Mouse (Mus musculus) MEL (cell line): ENCODE data around the gene Mkks. TPM values are rescaled to one million over a fixed set of nuclear protein-coding genes. Genes with fewer than 3 reads are reported as not detected.
A peak's percentile ranks its signal among the peaks of the same experiment; 100 is the strongest.

Experiments used
- DNase-seq: peaks from one replicate; pipeline ENCODE4 v3.0.0; 2011; ENCODE audit warnings: low read depth, low spot score
- H3K27ac ChIP-seq: 2 replicates; pipeline ENCODE4 v1.5.1; 2012; ENCODE audit warnings: low read depth, mild to moderate bottlenecking, control low read depth, low read length, moderate library complexity; ENCODE audit not compliant: control insufficient read depth
- H3K27me3 ChIP-seq, 2 experiments: fragments of 150-350 bp in 1 of 2; sonication (generic) in 1 of 2; 2 replicates each; pipeline ENCODE4 v1.6.1; 2012; ENCODE audit warnings: low read length in 2 of 2, mild to moderate bottlenecking in 2 of 2, improper control_type of control experiment in 1 of 2, moderate library complexity in 1 of 2; ENCODE audit not compliant: insufficient read depth in 2 of 2, control insufficient read depth in 1 of 2
- H3K36me3 ChIP-seq, 2 experiments: 2 replicates each; pipeline ENCODE4 v1.6.1; 2012 to 2014; ENCODE audit warnings: low read length in 2 of 2, improper control_type of control experiment in 1 of 2, inconsistent platforms in 1 of 2, mild to moderate bottlenecking in 1 of 2; ENCODE audit not compliant: insufficient read depth in 2 of 2, control insufficient read depth in 1 of 2
- H3K4me1 ChIP-seq, 2 experiments: fragments of 150-350 bp in 1 of 2; sonication (generic) in 1 of 2; 2 replicates each; pipeline ENCODE4 v1.6.1; 2012; ENCODE audit warnings: low read length in 2 of 2, improper control_type of control experiment in 1 of 2, mild to moderate bottlenecking in 1 of 2; ENCODE audit not compliant: insufficient read depth in 2 of 2, control insufficient read depth in 1 of 2
- H3K4me3 ChIP-seq, 2 experiments: fragments of 150-350 bp in 1 of 2; sonication (generic) in 1 of 2; 2 replicates each; pipeline ENCODE4 v1.5.1; 2012; ENCODE audit warnings: low read depth in 2 of 2, low read length in 2 of 2, mild to moderate bottlenecking in 2 of 2, moderate library complexity in 2 of 2, control low read depth in 1 of 2, improper control_type of control experiment in 1 of 2; ENCODE audit not compliant: control insufficient read depth in 1 of 2, insufficient read depth in 1 of 2
- H3K79me2 ChIP-seq: 2 replicates; pipeline ENCODE4 v1.6.1; 2012; ENCODE audit warnings: mild to moderate bottlenecking, low read length, moderate library complexity; ENCODE audit not compliant: control insufficient read depth, poor library complexity, insufficient read depth
- H3K9ac ChIP-seq: 2 replicates; pipeline ENCODE4 v1.6.1; 2012; ENCODE audit warnings: low read depth, mild to moderate bottlenecking, control low read depth, low read length, moderate library complexity; ENCODE audit not compliant: control insufficient read depth, poor library complexity, severe bottlenecking
- H3K9me3 ChIP-seq: fragments of 150-350 bp; sonication (generic); replicated peaks from 2 replicates; pipeline ENCODE4 v1.6.1; 2012; ENCODE audit warnings: mild to moderate bottlenecking, low read length, improper control_type of control experiment, moderate library complexity; ENCODE audit not compliant: insufficient read depth
- BHLHE40 ChIP-seq: IDR thresholded peaks from 2 replicates; pipeline ENCODE4 v1.6.1; 2012; ENCODE audit warnings: low read depth, mild to moderate bottlenecking, inconsistent platforms, low read length, improper control_type of control experiment, borderline replicate concordance
- CHD1 ChIP-seq: IDR thresholded peaks from 2 replicates; pipeline ENCODE4 v1.6.1; 2012; ENCODE audit warnings: low read depth, mild to moderate bottlenecking, inconsistent platforms, low read length, improper control_type of control experiment
- CHD2 ChIP-seq: IDR thresholded peaks from 2 replicates; pipeline ENCODE4 v1.6.1; 2011; ENCODE audit warnings: low read length, improper control_type of control experiment
- CTCF ChIP-seq, 3 experiments: IDR thresholded peaks in 2 of 3; conservative IDR thresholded peaks in 1 of 3; 2 replicates each; pipeline ENCODE4 v1.5.1; 2011 to 2012; ENCODE audit warnings: low read length in 3 of 3, low read depth in 2 of 3, mild to moderate bottlenecking in 2 of 3, improper control_type of control experiment in 1 of 3, inconsistent platforms in 1 of 3, mixed read lengths in 1 of 3, moderate library complexity in 1 of 3; ENCODE audit not compliant: control insufficient read depth in 1 of 3, insufficient read depth in 1 of 3, poor library complexity in 1 of 3, severe bottlenecking in 1 of 3
- E2F4 ChIP-seq: IDR thresholded peaks from 2 replicates; pipeline ENCODE4 v1.6.1; 2011; ENCODE audit warnings: low read depth, low read length, improper control_type of control experiment, borderline replicate concordance
- EP300 ChIP-seq, 2 experiments: IDR thresholded peaks; 2 replicates each; pipeline ENCODE4 v1.6.1; 2011; ENCODE audit warnings: improper control_type of control experiment in 2 of 2, low read length in 2 of 2, low read depth in 1 of 2, mild to moderate bottlenecking in 1 of 2
- ETS1 ChIP-seq: IDR thresholded peaks from 2 replicates; pipeline ENCODE4 v1.6.1; 2012; ENCODE audit warnings: low read depth, mild to moderate bottlenecking, inconsistent platforms, low read length, improper control_type of control experiment, moderate library complexity
- GABPA ChIP-seq: IDR thresholded peaks from 2 replicates; pipeline ENCODE4 v1.6.1; 2012; ENCODE audit warnings: low read depth, mild to moderate bottlenecking, inconsistent platforms, low read length, improper control_type of control experiment, moderate library complexity
- GATA1 ChIP-seq: IDR thresholded peaks from 2 replicates; pipeline ENCODE4 v1.6.1; 2011; ENCODE audit warnings: low read depth, low read length, improper control_type of control experiment
- JUND ChIP-seq: IDR thresholded peaks from 2 replicates; pipeline ENCODE4 v1.6.1; 2011; ENCODE audit warnings: low read depth, mild to moderate bottlenecking, improper control_type of control experiment, low read length
- MXI1 ChIP-seq: IDR thresholded peaks from 2 replicates; pipeline ENCODE4 v1.6.1; 2011; ENCODE audit warnings: mild to moderate bottlenecking, low read depth, low read length, improper control_type of control experiment
- MYC ChIP-seq: IDR thresholded peaks from 2 replicates; pipeline ENCODE4 v1.6.1; 2011; ENCODE audit warnings: low read depth, mild to moderate bottlenecking, low read length, improper control_type of control experiment, moderate library complexity
- NRF1 ChIP-seq: IDR thresholded peaks from 2 replicates; pipeline ENCODE4 v1.6.1; 2014; ENCODE audit warnings: low read depth, mild to moderate bottlenecking, inconsistent platforms, low read length, improper control_type of control experiment, moderate library complexity; ENCODE audit not compliant: poor library complexity, insufficient read depth, severe bottlenecking
- POLR2A ChIP-seq, 2 experiments: IDR thresholded peaks; 2 replicates each; pipeline ENCODE4 v1.6.1; 2011 to 2012; ENCODE audit warnings: low read length in 2 of 2, mild to moderate bottlenecking in 2 of 2, control low read depth in 1 of 2, improper control_type of control experiment in 1 of 2, low read depth in 1 of 2, moderate library complexity in 1 of 2; ENCODE audit not compliant: control insufficient read depth in 1 of 2, insufficient read depth in 1 of 2, poor library complexity in 1 of 2
- POLR2AphosphoS2 ChIP-seq: IDR thresholded peaks from 2 replicates; pipeline ENCODE4 v1.6.1; 2011; ENCODE audit warnings: low read length, improper control_type of control experiment
- RAD21 ChIP-seq: IDR thresholded peaks from 2 replicates; pipeline ENCODE4 v1.6.1; 2011; ENCODE audit warnings: mild to moderate bottlenecking, low read depth, low read length, improper control_type of control experiment
- RCOR1 ChIP-seq: IDR thresholded peaks from 2 replicates; pipeline ENCODE4 v1.6.1; 2012; ENCODE audit warnings: low read depth, mild to moderate bottlenecking, inconsistent platforms, low read length, improper control_type of control experiment
- SIN3A ChIP-seq: IDR thresholded peaks from 2 replicates; pipeline ENCODE4 v1.6.1; 2012; ENCODE audit warnings: low read length, improper control_type of control experiment, inconsistent platforms
- SMC3 ChIP-seq: IDR thresholded peaks from 2 replicates; pipeline ENCODE4 v1.6.1; 2011; ENCODE audit warnings: low read depth, low read length, improper control_type of control experiment
- USF1 ChIP-seq: IDR thresholded peaks from 2 replicates; pipeline ENCODE4 v1.6.1; 2014; ENCODE audit warnings: low read depth, mild to moderate bottlenecking, inconsistent platforms, low read length, improper control_type of control experiment, moderate library complexity
- USF2 ChIP-seq, 2 experiments: IDR thresholded peaks; 2 replicates each; pipeline ENCODE4 v1.6.1; 2011 to 2012; ENCODE audit warnings: improper control_type of control experiment in 2 of 2, low read length in 2 of 2, borderline replicate concordance in 1 of 2, inconsistent platforms in 1 of 2, low read depth in 1 of 2, mild to moderate bottlenecking in 1 of 2; ENCODE audit not compliant: insufficient read depth in 1 of 2
- ZC3H11A ChIP-seq: IDR thresholded peaks from 2 replicates; pipeline ENCODE4 v1.6.1; 2012; ENCODE audit warnings: low read depth, mild to moderate bottlenecking, inconsistent platforms, low read length, improper control_type of control experiment
- ZMIZ1 ChIP-seq: IDR thresholded peaks from 2 replicates; pipeline ENCODE4 v1.6.1; 2012; ENCODE audit warnings: low read depth, mild to moderate bottlenecking, inconsistent platforms, low read length, improper control_type of control experiment, moderate library complexity
- polyA plus RNA-seq, 2 experiments: library from polyadenylated mRNA; stranded (reverse) in 1 of 2; unstranded in 1 of 2; fragments of >175 nt in 1 of 2; fragments of >200 nt in 1 of 2; gene quantifications; 2 replicates each; pipeline versions ENCODE4 v1.2.1 to v1.2.4; 2012; ENCODE audit warnings: low replicate concordance in 2 of 2, low read depth in 1 of 2; ENCODE audit not compliant: insufficient read length in 2 of 2, insufficient read depth in 1 of 2, missing spikeins in 1 of 2
- total RNA-seq: library from RNA; depleted of rRNA; stranded (reverse); fragments of 300-350 nt; gene quantifications from 2 replicates; pipeline ENCODE4 v1.2.3, GENCODE M21; 2012

The Mkks gene
- total and polyA plus RNA-seq, 3 experiments: 4.0 to 5.1 TPM; not detected in 1

DNA sequence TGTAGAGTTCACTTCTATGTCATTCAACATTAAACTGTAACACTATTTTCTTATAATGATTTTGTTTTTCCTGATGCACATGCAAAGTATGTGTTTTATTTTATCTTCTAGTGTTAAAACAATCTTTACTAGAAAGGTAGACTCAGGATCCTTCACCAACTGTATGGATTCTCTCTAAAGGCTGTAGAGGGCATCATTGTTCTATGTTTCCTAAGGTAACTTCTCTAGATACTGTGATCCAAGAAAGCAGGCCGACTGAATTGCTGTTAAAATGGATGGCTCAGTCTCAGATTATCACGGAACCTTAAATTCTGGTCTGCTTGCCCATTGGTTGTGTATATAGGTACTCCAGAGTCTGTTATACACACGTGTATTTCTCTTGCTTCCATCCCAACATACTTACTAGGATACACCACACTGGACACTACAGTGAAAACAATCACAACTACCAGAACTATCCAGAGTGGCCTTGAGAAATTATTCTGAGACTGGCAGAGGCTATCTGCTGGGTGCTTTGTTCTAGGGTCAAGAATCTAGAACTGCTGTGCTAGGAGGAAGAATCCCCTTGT, 23.2 kb upstream of the Mkks start:
- H3K79me2 ChIP-seq: no peaks in the 10 kb centered on the region
- no peak overlapping the region for H3K4me3 ChIP-seq
- H3K36me3 ChIP-seq: peaks cover 0 to 1% of the 10 kb centered on the region in 2 experiments; a peak in 3 of 4 replicates
- H3K9me3 ChIP-seq: no peaks in the 10 kb centered on the region
- H3K4me1 ChIP-seq: 0 out of 4 replicates have a peak, but pooled peaks cover 0 to 2% of the 10 kb centered on the region in 2 experiments
- H3K27ac ChIP-seq: no peak overlapping the region
- no peak for DNase-seq
- H3K9ac ChIP-seq: no peak overlapping the region
- TF ChIP-seq EP300 (IDR thresholded peaks at IDR 0.05; ENCODE audit: low read depth in 1 of 2, low read length in 2 of 2) (no peak), ZC3H11A (no peak), POLR2A (IDR thresholded peaks at IDR 0.05; ENCODE audit: control insufficient read depth in 1 of 2, insufficient read depth in 1 of 2, low read depth in 1 of 2, low read length in 2 of 2, poor library complexity in 1 of 2) (no peak), CHD2 (no peak), CHD1 (no peak), ZMIZ1 (no peak), BHLHE40 (no peak), RAD21 (peak; percentile 39), SIN3A (no peak), E2F4 (no peak), NRF1 (no peak), ETS1 (no peak), JUND (no peak), GABPA (no peak), MXI1 (no peak), CTCF (IDR thresholded peaks at IDR 0.05 in 2 of 3, conservative IDR thresholded peaks at IDR 0.05 in 1 of 3; ENCODE audit: control insufficient read depth in 1 of 3, insufficient read depth in 1 of 3, low read depth in 2 of 3, low read length in 3 of 3, poor library complexity in 1 of 3, severe bottlenecking in 1 of 3) (peak in 1 of 3 experiments; percentile 29; a peak in 2 of 6 replicates), MYC (no peak), SMC3 (peak; percentile 26), GATA1 (no peak)
- no peaks in the 10 kb centered on the region for H3K27me3 ChIP-seq

DNA sequence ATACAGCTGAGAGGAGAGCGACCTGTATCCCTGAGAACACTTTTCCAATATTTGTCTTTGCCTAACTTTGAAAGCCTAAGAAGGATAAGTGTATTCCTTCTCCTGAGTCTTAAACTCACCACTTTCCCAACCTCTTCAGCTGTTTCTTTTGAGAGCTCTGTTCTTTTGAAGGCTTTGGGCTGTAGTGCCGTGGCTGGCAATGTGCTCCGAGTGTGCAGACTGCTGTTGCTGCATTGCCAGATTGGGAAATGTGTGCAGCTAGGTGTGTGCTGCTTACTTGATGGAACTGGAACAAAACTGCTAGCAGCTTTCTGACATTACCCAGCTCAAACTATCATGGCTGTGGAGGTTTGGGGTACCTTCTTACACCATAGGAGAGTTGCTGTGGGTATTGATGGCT, 21.8 kb upstream of the Mkks start:
- no peaks in the 10 kb centered on the region for H3K79me2 ChIP-seq
- no peak overlapping the region for H3K9ac ChIP-seq
- H3K36me3 ChIP-seq: peaks cover 0 to 2% of the 10 kb centered on the region in 2 experiments; a peak in 3 of 4 replicates
- H3K4me3 ChIP-seq: no peak overlapping the region
- H3K27ac ChIP-seq: no peak overlapping the region
- DNase-seq: no peak
- TF ChIP-seq POLR2AphosphoS2 (no peak), MXI1 (no peak), ZC3H11A (no peak), USF2 (IDR thresholded peaks at IDR 0.05; ENCODE audit: borderline replicate concordance in 1 of 2, insufficient read depth in 1 of 2, low read depth in 1 of 2, low read length in 2 of 2) (no peak), RCOR1 (no peak), USF1 (no peak), EP300 (IDR thresholded peaks at IDR 0.05; ENCODE audit: low read depth in 1 of 2, low read length in 2 of 2) (no peak), SMC3 (no peak)
- TF ChIP-seq, all 39 proteins: peak for 0
- Histone ChIP-seq H3K4me1 (peaks cover 0 to 2% of the 10 kb centered on the region in 2 experiments; a peak in 1 of 4 replicates), H3K9me3 (no peaks in the 10 kb centered on the region), H3K27me3 (no peaks in the 10 kb centered on the region)
